Mouse (Mus musculus) kidney, embryonic 14.5 days (tissue): ENCODE results near the gene Gm28041. TPM values are rescaled to one million over a fixed set of nuclear protein-coding genes. Genes with fewer than 3 reads are reported as not detected.
"Not testable (repeated sequence)": the region's sequence is repeated elsewhere in the genome, so short reads cannot be mapped to it uniquely, and the experiment has no call there.

ENCODE experiments used
- ATAC-seq: fragments of 200-750 bp; cut with Nextera tagmentation; 2 replicates; pipeline ENCODE4 v1.8.0; 2017; ENCODE audit warnings: moderate number of reproducible peaks, mild to moderate bottlenecking, moderate TSS enrichment, moderate library complexity; ENCODE audit not compliant: low FRiP score, low TSS enrichment
- H3K27ac ChIP-seq: fragments of 300-500 bp; sonication (generic); 2 replicates; pipeline ENCODE4 v1.5.1; 2014; ENCODE audit warnings: low read depth, mild to moderate bottlenecking, low read length, moderate library complexity, mixed read lengths
- H3K27me3 ChIP-seq: fragments of 300-500 bp; sonication (generic); 2 replicates; pipeline ENCODE4 v1.6.1; 2014; ENCODE audit warnings: mild to moderate bottlenecking, low read length; ENCODE audit not compliant: control insufficient read depth, insufficient read depth
- H3K36me3 ChIP-seq: fragments of 300-500 bp; sonication (generic); 2 replicates; pipeline ENCODE4 v1.6.1; 2014; ENCODE audit warnings: low read length, mixed read lengths; ENCODE audit not compliant: control insufficient read depth, insufficient read depth
- H3K4me1 ChIP-seq: fragments of 300-500 bp; sonication (generic); 2 replicates; pipeline ENCODE4 v1.6.1; 2014; ENCODE audit warnings: low read length, mixed read lengths; ENCODE audit not compliant: control insufficient read depth, insufficient read depth
- H3K4me2 ChIP-seq: fragments of 300-500 bp; sonication (generic); replicated peaks from 2 replicates; pipeline ENCODE4 v1.6.1; 2014; ENCODE audit warnings: low read depth, mild to moderate bottlenecking, low read length
- H3K4me3 ChIP-seq: fragments of 300-500 bp; sonication (generic); 2 replicates; pipeline ENCODE4 v1.5.1; 2014; ENCODE audit warnings: mild to moderate bottlenecking, low read length
- H3K9ac ChIP-seq: fragments of 300-500 bp; sonication (generic); 2 replicates; pipeline ENCODE4 v1.6.1; 2014; ENCODE audit warnings: low read depth, mild to moderate bottlenecking, low read length, moderate library complexity
- H3K9me3 ChIP-seq: fragments of 300-500 bp; sonication (generic); 2 replicates; pipeline ENCODE4 v1.6.1; 2016; ENCODE audit warnings: low read length; ENCODE audit not compliant: control insufficient read depth
- WGBS: fragments of 180-500 bp; shearing (Covaris S2); extraction: QIAGEN DNeasy Blood & Tissue Kit; methylation state at CpG from one replicate; pipeline ENCODE4 v1.1.7; 2014; 5-methylcytosine and 5-hydroxymethylcytosine counted together
- polyA plus RNA-seq: library from polyadenylated mRNA; unstranded; fragments of >200 nt; fragmentation: Nextera tagmentation; extraction: Ambion mirVana; gene quantifications from 2 replicates; pipeline ENCODE4 v1.2.1, GENCODE M21; 2014

Gene Gm28041
- polyA plus RNA-seq, 1 experiment from 2014 or later, result 0.38 TPM

- H3K36me3 ChIP-seq, H3K9me3 ChIP-seq, H3K4me3 ChIP-seq, H3K27me3 ChIP-seq, H3K27ac ChIP-seq, H3K4me1 ChIP-seq, H3K4me2 ChIP-seq, H3K9ac ChIP-seq: not testable (repeated sequence)
- WGBS, result 84% methylated on average over 3 of the region's 3 CpGs
- ATAC-seq, result 0 out of 2 replicates have a peak, but pooled peaks have one; percentile 22
Measured at GRCm38 (mm10) chr13:67376255-67376654, 722 bp upstream of the Gm28041 start.

GRCm38 (mm10) chr13:67360131-67360744 lies 15.3 kb downstream of the Gm28041 start, which contains the start of the genes Gm28044 and Zfp953:
Gm28044 (minus strand) TSS chr13:67360536.
Zfp953 (minus strand) TSS chr13:67360605.
- Histone ChIP-seq H3K4me1 (no peaks in the 10 kb centered on the region), H3K27ac (no peak within 1 kb of the TSS), H3K36me3 (no peaks in the 10 kb centered on the region), H3K27me3 (no peaks in the 10 kb centered on the region), H3K4me2 (peak within 1 kb of the TSS; percentile 69), H3K9me3 (no peaks in the 10 kb centered on the region), H3K4me3 (peak within 1 kb of the TSS; percentile 81), H3K9ac (peak within 1 kb of the TSS; percentile 74)
- ATAC-seq, result peak; percentile 93
- WGBS, result under 1% methylated on average over 15 of the region's 15 CpGs

- Histone ChIP-seq H3K27me3 (no peaks in the 10 kb centered on the region), H3K9me3 (no peaks in the 10 kb centered on the region), H3K4me3 (no peak overlapping the region), H3K4me2 (no peak overlapping the region), H3K9ac (no peak overlapping the region), H3K36me3 (no peaks in the 10 kb centered on the region), H3K4me1 (no peaks in the 10 kb centered on the region), H3K27ac (no peak overlapping the region)
- ATAC-seq, result no peak
Measured at GRCm38 (mm10) chr13:67351854-67352253, 23.7 kb downstream of the Gm28041 start.

- H3K9ac ChIP-seq, result no peak overlapping the region
- H3K4me3 ChIP-seq, result no peak overlapping the region
- WGBS, result 90% methylated on average over 2 of the region's 2 CpGs
- ATAC-seq, result no peak
- H3K4me2 ChIP-seq, result no peak overlapping the region
- H3K4me1 ChIP-seq, result no peaks in the 10 kb centered on the region
- H3K27ac ChIP-seq, result no peak overlapping the region
- no peaks in the 10 kb centered on the region for H3K27me3 ChIP-seq
- no peaks in the 10 kb centered on the region; the same call in 1 of the 2 replicates for H3K36me3 ChIP-seq
- H3K9me3 ChIP-seq, result no peaks in the 10 kb centered on the region
Measured at GRCm38 (mm10) chr13:67343422-67343821, 32.1 kb downstream of the Gm28041 start.

- Histone ChIP-seq H3K27me3 (no peaks in the 10 kb centered on the region), H3K4me1 (no peaks in the 10 kb centered on the region), H3K4me3 (peak overlapping the region; percentile 58), H3K27ac (no peak overlapping the region), H3K9ac (peak overlapping the region; percentile 62), H3K4me2 (peak overlapping the region; percentile 67), H3K36me3 (no peaks in the 10 kb centered on the region), H3K9me3 (no peaks in the 10 kb centered on the region)
- 69% methylated on average over 1 of the region's 1 CpGs for WGBS
- ATAC-seq, result peak; percentile 21; the same call in 1 of the 2 replicates
Measured at GRCm38 (mm10) chr13:67332877-67333276, 42.7 kb downstream of the Gm28041 start.

- WGBS, result 15% methylated on average over 17 of the region's 17 CpGs
- H3K9me3 ChIP-seq, result no peaks in the 10 kb centered on the region
Measured at GRCm38 (mm10) chr13:67332019-67332724, 43.4 kb downstream of the Gm28041 start, which contains the start of gene Zfp595. Zfp595 (minus strand) TSS chr13:67332570.

GRCm38 (mm10) chr13:67306718-67307117 lies 68.8 kb downstream of the Gm28041 start:
- peak overlapping the region; percentile 40; the same call in 1 of the 2 replicates for H3K9ac ChIP-seq
- ATAC-seq, result 0 out of 2 replicates have a peak, but pooled peaks have one; percentile 51
- 37% methylated on average over 5 of the region's 5 CpGs for WGBS

More at GRCm38 (mm10) chr13:67332019-67332724, 43.4 kb downstream of the Gm28041 start, which contains the start of gene Zfp595:
- no peaks in the 10 kb centered on the region for H3K36me3 ChIP-seq
- H3K4me2 ChIP-seq, result peak within 1 kb of the TSS; percentile 67
- no peaks in the 10 kb centered on the region for H3K27me3 ChIP-seq
- ATAC-seq, result peak; percentile 95
- H3K27ac ChIP-seq, result no peak within 1 kb of the TSS
- H3K4me1 ChIP-seq, result no peaks in the 10 kb centered on the region
- peak within 1 kb of the TSS; percentile 62 for H3K9ac ChIP-seq
- peak within 1 kb of the TSS; percentile 58 for H3K4me3 ChIP-seq

GRCm38 (mm10) chr13:67305822-67306672 lies 69.5 kb downstream of the Gm28041 start, which contains the start of gene Zfp457:
Zfp457 (minus strand) TSS chr13:67306485.
- Histone ChIP-seq H3K36me3 (no peaks in the 10 kb centered on the region), H3K4me2 (peak within 1 kb of the TSS; percentile 86), H3K27ac (no peak within 1 kb of the TSS), H3K9me3 (no peaks in the 10 kb centered on the region), H3K27me3 (no peaks in the 10 kb centered on the region), H3K4me1 (peaks cover 2% of the 10 kb centered on the region; the same call in 1 of the 2 replicates), H3K9ac (peak within 1 kb of the TSS; percentile 73), H3K4me3 (peak within 1 kb of the TSS; percentile 79)
- 7% methylated on average over 16 of the region's 16 CpGs for WGBS
- ATAC-seq, result peak; percentile 99

More at GRCm38 (mm10) chr13:67306718-67307117, 68.8 kb downstream of the Gm28041 start:
- no peak overlapping the region for H3K27ac ChIP-seq
- no peaks in the 10 kb centered on the region for H3K9me3 ChIP-seq
- H3K36me3 ChIP-seq, result no peaks in the 10 kb centered on the region
- no peaks in the 10 kb centered on the region for H3K27me3 ChIP-seq
- peak overlapping the region; percentile 79 for H3K4me3 ChIP-seq
- peaks cover 2% of the 10 kb centered on the region; the same call in 1 of the 2 replicates for H3K4me1 ChIP-seq
- peak overlapping the region; percentile 86 for H3K4me2 ChIP-seq
